In the genomic region with DNA sequence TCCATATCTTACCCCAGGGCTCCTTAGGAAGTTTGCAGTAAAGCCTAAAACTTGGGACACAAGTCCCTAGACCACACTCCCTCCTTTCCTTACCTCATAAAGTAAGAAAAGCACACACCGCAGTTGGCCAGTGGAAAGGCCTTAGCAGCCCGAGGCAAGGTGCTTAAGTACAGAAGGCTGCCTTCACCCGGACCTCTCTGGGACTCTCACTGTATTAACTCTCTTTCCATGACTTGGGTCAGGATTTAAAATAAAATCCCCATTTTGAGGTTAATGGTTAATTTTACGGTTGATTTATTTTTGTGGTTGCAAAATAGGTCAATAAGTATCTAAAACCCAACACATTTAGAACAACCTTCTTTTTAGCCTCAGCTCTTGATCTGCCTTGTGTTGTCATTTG, we compare ENCODE assay signal across 30 mouse cellular contexts.
DNase-seq lines count a peak whose midpoint lies in the region; ATAC-seq and TF ChIP-seq lines count a peak whose summit lies in the region.
"Had no signal": no experiment of that assay in that cellular context is flagged by ENCODE, and none has a peak within 500 bp of the region (broad histone marks: within the 10 kb centered on the region; RNA-seq: fewer than 3 reads in every experiment).

No protein-coding gene starts in this region.

- no peak overlapping the region for H3K27ac ChIP-seq in limb, embryonic 11.5 days (replicated peaks; ENCODE audit: low read depth, low read length)
- H3K27ac ChIP-seq in limb, embryonic 10.5 days = no peak overlapping the region
- H3K27ac ChIP-seq in kidney, postnatal 0 days = no peak overlapping the region
- H3K27ac ChIP-seq: gastrocnemius, adult 2 months; heart, adult 2 months; heart, embryonic 13.5 days; hindbrain, embryonic 14.5 days; limb, embryonic 13.5 days; liver, embryonic 14.5 days had no signal

- H3K4me2 ChIP-seq in limb, embryonic 11.5 days (ENCODE audit: low read depth, severe bottlenecking) = no peak overlapping the region
- no peak overlapping the region for H3K4me2 ChIP-seq in kidney, postnatal 0 days (ENCODE audit: low read length)
- H3K4me2 ChIP-seq: heart, embryonic 13.5 days; hindbrain, embryonic 14.5 days; limb, embryonic 13.5 days; lung, embryonic 14.5 days; midbrain, embryonic 11.5 days had no signal

- H3K9me3 ChIP-seq in limb, embryonic 11.5 days (ENCODE audit: control insufficient read depth, low read length) = no peaks in the 10 kb centered on the region
- H3K9me3 ChIP-seq in limb, embryonic 10.5 days (replicated peaks) = no peaks in the 10 kb centered on the region
- no peaks in the 10 kb centered on the region for H3K9me3 ChIP-seq in kidney, postnatal 0 days (replicated peaks; ENCODE audit: low read length)
- H3K9me3 ChIP-seq: heart, embryonic 13.5 days; limb, embryonic 13.5 days had no signal

- no peak for TF ChIP-seq CTCF in kidney, postnatal 0 days (IDR thresholded peaks at IDR 0.05; ENCODE audit: low read depth)

- DNase-seq in limb, embryonic 11.5 days (ENCODE audit: low spot score) = peak; percentile 14
- no peak for DNase-seq in limb, embryonic 10.5 days (ENCODE audit: low spot score)
- peak; percentile 36 to 41 for DNase-seq in kidney, adult 8-10 months
- peak; percentile 13 for DNase-seq in kidney, postnatal 0 days (ENCODE audit: low spot score)
- DNase-seq in kidney, postnatal 4 days = peak; percentile 18 to 32
- no peak for DNase-seq in lung, postnatal 14 days
- DNase-seq: adrenal gland, postnatal 25 days; cerebellum, adult 18-20 months; cerebellum, postnatal 10 days; gastrocnemius, adult 2 months; gastrocnemius, postnatal 36 days; heart, adult 2 months; heart, postnatal 10 days; layer of hippocampus, adult 9-11 months; lung, embryonic 14.5 days; lung, postnatal 36 days; right cerebral cortex, adult 18-20 months; spleen, adult 18-20 months; thymus, adult 18-20 months; thymus, postnatal 36 days had no signal

- H3K27me3 ChIP-seq in limb, embryonic 11.5 days (ENCODE audit: control insufficient read depth, insufficient read depth, low read length) = no peaks in the 10 kb centered on the region
- no peaks in the 10 kb centered on the region for H3K27me3 ChIP-seq in limb, embryonic 10.5 days (ENCODE audit: low read depth, poor library complexity, severe bottlenecking)
- H3K27me3 ChIP-seq in kidney, postnatal 0 days (ENCODE audit: insufficient read depth, low read length) = 0 out of 2 replicates have a peak, but pooled peaks cover 1% of the 10 kb centered on the region
- H3K27me3 ChIP-seq: heart, embryonic 13.5 days; limb, embryonic 13.5 days had no signal

- no peak overlapping the region for H3K4me3 ChIP-seq in limb, embryonic 11.5 days (ENCODE audit: low read depth, low read length)
- H3K4me3 ChIP-seq in limb, embryonic 10.5 days = no peak overlapping the region
- H3K4me3 ChIP-seq in kidney, postnatal 0 days (replicated peaks; ENCODE audit: low read depth, low read length) = no peak overlapping the region
- H3K4me3 ChIP-seq: erythroblast, embryonic 14.5 days; gastrocnemius, adult 2 months; heart, adult 2 months; heart, embryonic 13.5 days; limb, embryonic 13.5 days had no signal

- ATAC-seq in limb, embryonic 11.5 days (ENCODE audit: insufficient number of reproducible peaks, low FRiP score, low TSS enrichment, low read depth) = no peak
- peak; percentile 73 for ATAC-seq in kidney, postnatal 0 days (replicated peaks; ENCODE audit: low FRiP score, low read depth)
- ATAC-seq in cerebellum, adult (ENCODE audit: insufficient number of reproducible peaks, low FRiP score, low TSS enrichment) = no peak
- ATAC-seq: forebrain, embryonic 16.5 days; intestine, postnatal 0 days; midbrain, embryonic 16.5 days had no signal

- H3K9ac ChIP-seq in limb, embryonic 11.5 days (ENCODE audit: low read length) = no peak overlapping the region
- H3K9ac ChIP-seq in kidney, postnatal 0 days (ENCODE audit: low read depth, low read length) = no peak overlapping the region
- H3K9ac ChIP-seq: heart, embryonic 13.5 days; hindbrain, embryonic 14.5 days; limb, embryonic 13.5 days; liver, embryonic 14.5 days; lung, embryonic 14.5 days had no signal

- H3K36me3 ChIP-seq in limb, embryonic 11.5 days (ENCODE audit: control insufficient read depth, insufficient read depth, low read length) = no peaks in the 10 kb centered on the region
- H3K36me3 ChIP-seq in limb, embryonic 10.5 days = no peaks in the 10 kb centered on the region
- H3K36me3 ChIP-seq in kidney, postnatal 0 days (ENCODE audit: insufficient read depth, low read length) = no peaks in the 10 kb centered on the region
- H3K36me3 ChIP-seq: heart, embryonic 13.5 days; limb, embryonic 13.5 days had no signal

- WGBS in limb, embryonic 11.5 days = 74% methylated on average over 4 of the region's 4 CpGs
- 88% methylated on average over 4 of the region's 4 CpGs for whole genome bisulfite sequencing in limb, embryonic 10.5 days
- 60% methylated on average over 4 of the region's 4 CpGs for WGBS in kidney, postnatal 0 days

- 0 out of 2 replicates have a peak, but pooled peaks cover 3% of the 10 kb centered on the region for H3K4me1 ChIP-seq in limb, embryonic 11.5 days (ENCODE audit: control insufficient read depth, insufficient read depth, low read length)
- peaks cover 9% of the 10 kb centered on the region for H3K4me1 ChIP-seq in limb, embryonic 10.5 days
- H3K4me1 ChIP-seq in kidney, postnatal 0 days (replicated peaks; ENCODE audit: insufficient read depth, low read length) = no peaks in the 10 kb centered on the region; the same call in 1 of the 2 replicates

Comparison
In these comparisons a context has a peak if more than half of its experiments do, and no peak if none do; other contexts are left out.
1. DNase-seq: peak in limb, embryonic 11.5 days (single experiment), kidney, adult 8-10 months (2 of 2), kidney, postnatal 0 days (single experiment) and kidney, postnatal 4 days (2 of 2); none in limb, embryonic 10.5 days (single experiment) and lung, postnatal 14 days (single experiment).